Mouse (Mus musculus): ENCODE data around the gene Prkcz.

Gene Prkcz

DNA sequence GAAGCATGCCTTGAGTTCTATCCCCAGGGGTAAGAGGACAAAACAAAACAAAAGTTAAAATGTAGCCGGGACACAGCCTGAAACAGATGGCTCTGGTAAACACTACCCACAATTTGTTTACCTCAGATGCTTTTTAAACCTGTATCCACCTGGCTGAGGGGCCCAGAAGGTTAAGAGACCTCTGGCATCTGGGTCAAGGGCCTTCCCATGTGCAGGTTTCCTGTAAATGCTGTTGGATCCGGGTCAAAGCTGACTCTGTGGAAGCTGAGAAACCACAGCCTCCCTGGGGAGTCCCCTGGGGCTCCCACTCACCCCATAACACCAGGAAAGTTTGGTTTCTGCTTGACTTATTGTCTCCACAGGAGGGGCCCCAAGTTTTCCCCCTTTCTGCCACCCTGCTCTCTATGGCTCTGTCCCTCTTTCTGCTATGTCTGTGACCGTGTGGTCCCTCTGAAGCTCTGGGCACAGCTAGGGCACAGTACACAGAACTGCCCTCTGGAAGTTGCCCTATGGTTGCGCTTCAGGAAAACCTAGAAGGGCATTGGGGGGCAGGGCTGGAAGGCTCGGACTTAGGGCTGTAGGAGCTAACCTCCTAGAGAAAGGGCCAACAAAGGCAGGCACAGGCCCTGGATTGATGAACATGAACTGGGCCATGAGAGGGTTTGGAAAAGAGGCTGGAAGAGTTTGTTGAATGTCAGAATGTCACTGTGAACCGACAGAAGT, 115.2 kb downstream of the Prkcz start:
- DNase-seq (ENCODE audit: low spot score), result no peak

DNA sequence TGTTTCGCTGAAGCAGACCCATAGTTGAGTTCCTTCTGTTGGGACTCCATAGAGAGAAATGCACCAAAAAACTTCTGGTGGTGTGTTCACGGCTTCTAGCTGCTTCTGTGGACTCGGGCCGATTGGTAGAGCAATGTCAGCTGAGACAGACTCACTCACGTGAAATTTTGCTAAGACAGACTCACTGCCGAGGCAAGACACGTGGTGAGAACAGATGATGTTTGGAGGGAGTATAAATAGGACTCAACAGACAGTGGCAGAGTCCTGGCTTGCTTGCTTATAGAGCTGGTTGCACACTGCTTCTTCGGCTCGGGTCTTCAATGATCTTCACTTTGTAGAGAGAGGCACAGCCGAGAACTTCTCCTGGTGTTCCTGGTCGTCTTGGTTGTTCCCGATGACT, 117.9 kb downstream of the Prkcz start:
- no peak for DNase-seq (ENCODE audit: low spot score)

DNA sequence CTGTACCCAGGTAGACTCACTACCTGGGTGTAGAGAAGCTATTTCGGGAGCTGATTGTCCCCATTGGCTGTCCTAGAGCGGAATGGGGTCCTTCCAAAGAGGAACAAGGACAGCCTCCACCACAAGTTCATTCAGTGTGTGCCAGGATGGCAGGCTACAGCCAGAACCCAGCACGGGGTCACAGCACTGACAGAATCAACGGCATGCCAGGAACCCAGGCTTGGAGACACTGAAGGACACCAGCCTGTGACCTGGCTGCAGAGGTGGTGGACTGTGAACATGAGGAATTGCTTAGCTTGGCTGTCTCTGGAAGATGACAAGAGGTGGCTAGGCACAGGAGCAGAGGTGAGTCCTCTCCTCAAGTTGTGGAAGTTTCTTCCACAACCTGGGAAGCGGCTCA, 118.9 kb downstream of the Prkcz start:
- DNase-seq (ENCODE audit: low spot score), result no peak

DNA sequence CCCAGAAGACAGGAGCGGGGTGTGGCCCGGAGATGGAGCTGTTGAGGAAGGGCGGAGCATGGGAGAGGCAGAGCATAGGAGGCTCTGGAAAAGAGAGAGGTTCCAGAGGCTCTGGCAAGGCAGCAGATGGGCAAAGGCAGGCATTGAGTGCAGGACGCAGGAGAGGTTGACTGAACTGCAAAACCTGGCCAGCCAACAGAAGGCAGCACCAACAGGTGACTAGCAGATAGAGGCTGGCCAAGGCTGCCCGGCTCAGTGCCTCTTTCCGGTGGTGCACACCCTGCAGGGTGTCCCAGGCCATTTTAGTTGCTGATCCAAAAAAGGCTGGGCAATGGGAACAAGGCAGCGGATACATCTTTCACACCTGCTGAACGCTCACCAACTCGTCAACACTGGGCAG, 119.4 kb downstream of the Prkcz start:
- no peak for DNase-seq (ENCODE audit: low spot score)

DNA sequence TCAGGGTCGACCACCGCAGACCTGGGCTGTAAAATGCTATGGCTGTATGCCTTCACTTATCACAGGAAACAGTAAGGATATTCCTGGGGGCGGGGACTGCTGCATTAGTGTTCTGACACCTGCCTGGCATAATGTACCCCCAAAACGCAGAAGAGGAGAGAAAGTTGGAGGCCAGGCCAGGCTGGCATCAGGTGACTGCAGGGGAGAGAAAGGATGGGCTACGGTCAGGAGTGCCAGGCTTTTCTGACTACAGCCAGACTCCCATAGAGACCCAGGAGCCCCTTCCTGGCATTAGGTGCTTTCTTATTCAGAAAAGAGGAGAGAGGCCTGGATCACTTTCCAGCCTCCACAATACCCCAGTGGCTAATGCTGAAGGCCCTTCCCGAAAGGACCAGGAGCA, 121.7 kb downstream of the Prkcz start:
- DNase-seq (ENCODE audit: low spot score), result no peak

DNA sequence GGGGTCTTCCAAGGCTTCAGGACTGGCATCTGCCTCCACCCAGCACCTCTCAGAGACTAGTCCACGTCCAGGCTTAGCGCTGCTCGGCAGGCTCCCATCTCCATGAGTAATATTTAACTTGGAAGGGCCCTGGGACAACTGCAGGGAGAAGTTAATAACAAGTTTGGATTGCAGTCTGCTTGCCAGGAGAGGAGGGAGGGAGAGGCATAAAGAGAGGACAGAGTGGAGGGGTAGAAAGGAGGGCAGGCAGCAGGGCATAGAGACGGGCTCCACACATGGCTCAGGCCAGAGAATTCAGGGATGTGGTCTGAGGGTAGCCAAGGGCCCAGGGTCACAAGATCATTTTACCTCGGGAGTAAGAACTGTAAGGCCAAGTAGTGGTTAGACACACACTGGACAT, 122.9 kb downstream of the Prkcz start:
- no peak for DNase-seq (ENCODE audit: low spot score)

DNA sequence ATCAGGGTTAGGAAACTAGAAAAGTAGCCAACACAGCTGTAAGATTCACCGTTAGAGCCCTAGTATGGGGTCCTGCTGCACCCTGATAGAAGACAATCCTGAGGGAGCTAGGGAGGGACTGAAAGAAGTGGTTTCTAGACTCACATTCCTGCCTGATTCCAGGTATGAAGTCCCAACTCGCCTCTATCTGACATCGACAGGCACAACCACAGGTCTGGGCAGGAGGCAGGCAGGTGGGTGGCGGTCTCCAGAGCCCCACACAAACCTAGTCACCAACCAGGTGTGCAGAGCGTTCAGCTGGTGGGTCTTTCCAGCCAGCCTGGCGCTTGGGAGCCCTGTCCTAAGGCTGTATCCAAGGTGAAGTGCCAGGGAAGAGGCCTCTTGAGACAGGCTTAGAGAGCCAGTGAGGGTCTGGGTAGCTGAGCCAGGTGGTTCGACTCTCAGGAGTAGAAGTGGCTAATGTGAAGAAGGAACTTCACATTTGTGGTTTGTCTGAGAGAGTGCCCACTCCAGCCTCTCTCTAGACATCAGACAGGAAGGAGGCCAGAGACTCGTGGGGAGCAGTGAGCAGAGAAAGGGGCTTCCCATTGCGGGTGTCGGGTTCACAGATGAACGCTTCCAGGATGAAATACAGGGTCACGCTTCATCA, 124.3 kb downstream of the Prkcz start:
- DNase-seq (ENCODE audit: low spot score), result no peak

DNA sequence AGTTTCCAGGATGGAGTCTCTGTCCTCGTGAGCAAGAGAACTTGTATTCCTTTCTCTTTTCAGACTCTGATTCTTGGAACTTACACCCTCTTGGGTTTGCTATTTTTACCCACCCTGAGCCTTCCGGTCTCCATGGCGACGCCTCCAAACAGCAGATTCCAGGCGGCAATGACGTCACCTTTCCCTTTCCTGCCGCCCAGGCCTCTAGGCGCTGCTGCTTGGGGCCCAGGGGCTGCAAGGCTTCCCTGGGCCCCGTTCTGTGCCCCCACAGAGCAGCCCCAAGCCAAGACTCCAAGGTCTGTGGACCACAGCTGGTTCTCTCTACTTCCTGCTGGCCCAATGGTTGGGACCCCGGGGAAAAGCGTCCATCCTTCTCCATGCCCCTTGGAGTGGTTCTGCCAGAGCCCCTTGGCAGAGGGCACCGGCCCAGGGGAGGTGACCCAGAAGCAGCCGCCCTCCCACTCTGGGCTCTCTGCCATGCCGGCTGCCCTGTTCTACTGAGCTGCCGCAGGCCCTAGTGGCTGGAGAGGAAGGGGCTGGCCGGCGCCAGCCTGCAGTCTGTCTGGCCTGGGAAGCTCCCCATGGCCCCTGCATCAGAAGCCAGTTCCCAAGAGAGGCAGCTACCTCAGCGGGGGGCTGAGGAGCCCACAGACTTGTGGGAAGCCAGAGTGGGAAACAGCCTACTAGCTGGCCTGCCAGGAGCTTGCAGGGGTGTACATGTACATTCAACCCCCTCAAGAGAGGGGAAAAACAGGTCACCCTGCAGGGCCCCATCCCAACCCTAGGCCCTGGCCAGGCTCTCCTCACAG, 125.6 kb downstream of the Prkcz start:
- DNase-seq (ENCODE audit: low spot score), result peak; percentile 93

DNA sequence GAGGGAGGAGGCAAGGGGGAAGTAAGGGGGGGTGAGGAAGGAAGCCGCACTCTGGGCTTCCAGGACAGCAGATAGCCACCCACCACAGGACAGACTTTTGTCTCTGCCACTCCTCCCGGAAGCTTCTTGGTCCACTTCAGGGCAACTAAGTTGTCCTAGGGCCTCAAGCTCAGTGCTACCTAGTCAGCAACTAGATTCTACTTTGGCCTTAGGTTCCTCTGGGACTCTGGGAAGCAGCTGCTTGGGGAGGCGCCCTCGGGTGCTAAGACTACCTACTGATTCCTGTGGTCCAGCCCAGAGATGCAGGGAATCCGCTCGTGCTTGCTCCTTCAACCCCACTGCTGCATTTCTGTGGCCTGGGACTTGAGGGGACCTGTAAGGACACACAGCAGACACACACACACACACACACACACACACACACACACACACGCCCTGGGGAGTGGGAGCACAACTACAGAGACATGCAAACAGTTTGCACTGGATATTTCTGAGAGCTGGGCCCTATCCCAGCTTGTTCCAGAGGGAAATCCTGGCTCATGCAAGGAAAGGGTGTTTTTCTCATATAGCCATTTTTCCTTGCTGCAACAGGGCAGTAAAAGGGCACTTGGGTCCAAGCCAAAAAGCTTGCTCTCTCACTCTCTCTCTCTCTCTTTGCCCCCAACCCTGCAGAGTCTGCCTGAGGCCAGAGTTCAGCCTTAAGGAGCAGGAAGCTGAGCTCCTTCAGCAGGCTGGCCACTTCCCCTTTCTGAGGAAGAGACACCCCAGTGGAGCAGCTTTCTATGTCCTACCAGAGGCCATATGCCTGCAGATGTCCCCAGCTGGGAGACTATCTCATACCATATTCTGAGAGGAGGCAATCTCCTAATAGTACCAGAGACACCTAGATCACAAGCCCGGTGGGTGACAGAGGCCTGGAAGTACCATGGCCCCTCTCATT, 126.5 kb downstream of the Prkcz start:
- DNase-seq (ENCODE audit: low spot score), result no peak

DNA sequence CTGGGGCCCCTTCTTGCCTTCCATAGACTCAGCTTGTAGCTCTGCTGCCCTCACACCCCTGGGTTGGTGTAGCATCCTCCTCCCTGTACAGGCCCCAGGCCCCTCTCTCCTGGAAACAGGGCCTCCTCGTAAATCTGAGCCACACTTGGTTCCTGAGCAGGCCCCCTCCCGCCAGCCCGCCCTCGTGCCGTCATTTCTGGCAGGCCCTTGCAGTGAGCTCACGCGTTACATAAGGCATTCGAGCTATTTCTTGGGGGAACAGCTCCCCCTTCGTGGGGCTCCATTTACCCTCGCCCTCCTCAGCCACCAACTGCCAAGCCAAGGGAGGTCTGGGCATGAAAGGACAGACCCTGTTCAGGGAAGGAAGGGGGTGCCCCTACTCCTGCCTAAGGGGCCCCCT, 127.3 kb downstream of the Prkcz start:
- peak; percentile 82 for DNase-seq (ENCODE audit: low spot score)

DNA sequence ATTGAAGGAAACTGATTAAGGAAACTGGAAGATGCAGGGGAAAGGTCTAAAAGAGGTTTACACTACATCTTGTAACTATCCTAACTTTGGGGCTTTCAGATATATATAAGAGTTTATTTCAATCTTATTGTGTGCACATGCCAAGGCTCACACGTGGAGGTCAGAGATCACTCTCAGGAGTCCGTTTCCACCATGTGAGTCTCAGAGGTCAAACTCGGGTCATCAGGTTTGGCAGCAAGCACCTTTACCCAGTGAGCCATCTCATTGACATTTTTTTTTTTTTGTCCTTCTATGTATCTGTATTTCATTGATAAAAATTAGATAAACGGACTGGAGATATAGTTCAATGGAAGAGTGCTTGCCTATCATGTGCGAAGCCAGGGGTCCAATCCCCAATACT, 132.7 kb downstream of the Prkcz start:
- DNase-seq (ENCODE audit: low spot score), result no peak

DNA sequence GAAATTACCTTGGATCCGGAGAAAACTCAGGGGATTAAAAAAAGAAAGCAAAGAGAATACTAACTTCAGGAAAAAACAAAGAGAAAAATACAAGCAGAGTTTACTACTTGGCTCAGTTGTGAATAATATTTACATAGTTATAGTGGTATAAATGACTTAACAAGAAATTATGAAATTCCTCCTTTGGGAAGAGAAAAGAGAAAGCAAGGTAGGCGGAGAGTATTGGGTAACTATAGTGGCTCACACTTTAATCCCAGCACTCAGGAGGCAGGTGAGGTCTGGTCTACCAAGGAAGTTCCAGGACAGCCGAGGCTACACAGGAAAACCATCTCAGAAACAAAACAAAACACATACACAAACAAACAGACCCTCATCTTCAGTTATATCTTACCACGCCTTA, 133.2 kb downstream of the Prkcz start:
- DNase-seq (ENCODE audit: low spot score), result no peak

DNA sequence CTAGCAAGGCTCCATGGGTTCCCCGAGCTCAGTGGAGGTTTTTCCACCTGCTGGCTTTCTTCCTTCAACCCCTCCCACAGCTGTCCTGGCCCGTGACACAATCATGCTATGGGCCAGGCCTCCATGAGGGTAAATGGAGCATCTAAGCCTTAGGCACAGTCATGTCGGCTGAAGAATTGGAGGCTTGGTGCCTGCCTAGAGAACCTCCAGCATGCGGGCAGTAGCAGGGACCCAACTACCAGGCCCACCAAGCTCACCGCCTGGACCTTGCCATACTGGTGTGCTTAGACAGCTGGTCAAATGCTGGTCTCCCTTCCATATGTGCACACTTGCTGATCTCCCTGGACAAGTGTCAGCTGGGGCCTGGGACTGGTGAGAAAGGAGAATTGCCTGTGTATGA, 135.2 kb downstream of the Prkcz start:
- no peak for DNase-seq (ENCODE audit: low spot score)

DNA sequence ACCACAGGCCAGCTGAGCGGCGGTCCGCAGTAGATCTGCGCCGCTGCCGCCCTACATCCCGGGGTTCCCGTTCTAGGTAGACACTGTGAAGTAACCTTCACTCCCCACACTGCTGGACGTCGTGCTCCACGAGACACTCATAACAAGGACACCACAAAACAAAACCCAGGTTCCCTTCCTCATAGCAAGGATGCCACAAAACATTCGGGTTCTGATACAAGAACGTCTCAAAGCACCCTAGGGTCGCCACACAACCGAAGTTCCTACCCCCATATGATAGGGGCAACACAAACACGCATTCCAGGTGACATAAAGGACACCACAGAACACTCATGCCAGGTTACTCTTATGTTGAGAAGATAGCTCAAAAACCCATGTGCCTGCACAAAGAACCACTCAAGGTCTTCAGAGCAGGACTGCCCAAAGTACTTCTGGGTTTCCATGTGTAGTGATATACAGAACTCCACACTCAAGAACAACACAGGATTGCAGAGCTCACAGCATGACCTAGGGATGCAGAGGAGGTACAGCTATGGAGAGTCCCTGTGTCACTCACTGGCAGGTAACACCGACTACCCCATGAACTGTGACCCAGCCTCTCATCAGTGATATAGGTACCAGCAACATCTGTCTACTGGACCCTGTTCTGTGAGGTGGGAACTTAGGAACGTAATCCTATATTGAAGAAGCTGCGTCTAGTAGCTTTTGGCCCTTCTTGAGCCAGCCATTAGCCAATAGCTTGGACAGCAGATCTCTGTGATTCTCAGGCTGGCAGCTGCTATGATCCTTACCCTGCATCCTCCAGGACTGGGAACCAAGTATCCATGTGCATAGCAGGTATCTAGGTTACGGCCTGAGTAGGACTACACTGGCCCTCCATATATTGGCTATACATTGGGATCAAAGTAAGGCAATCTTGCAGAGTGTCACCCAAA, 137.3 kb downstream of the Prkcz start:
- no peak for DNase-seq (ENCODE audit: low spot score)

DNA sequence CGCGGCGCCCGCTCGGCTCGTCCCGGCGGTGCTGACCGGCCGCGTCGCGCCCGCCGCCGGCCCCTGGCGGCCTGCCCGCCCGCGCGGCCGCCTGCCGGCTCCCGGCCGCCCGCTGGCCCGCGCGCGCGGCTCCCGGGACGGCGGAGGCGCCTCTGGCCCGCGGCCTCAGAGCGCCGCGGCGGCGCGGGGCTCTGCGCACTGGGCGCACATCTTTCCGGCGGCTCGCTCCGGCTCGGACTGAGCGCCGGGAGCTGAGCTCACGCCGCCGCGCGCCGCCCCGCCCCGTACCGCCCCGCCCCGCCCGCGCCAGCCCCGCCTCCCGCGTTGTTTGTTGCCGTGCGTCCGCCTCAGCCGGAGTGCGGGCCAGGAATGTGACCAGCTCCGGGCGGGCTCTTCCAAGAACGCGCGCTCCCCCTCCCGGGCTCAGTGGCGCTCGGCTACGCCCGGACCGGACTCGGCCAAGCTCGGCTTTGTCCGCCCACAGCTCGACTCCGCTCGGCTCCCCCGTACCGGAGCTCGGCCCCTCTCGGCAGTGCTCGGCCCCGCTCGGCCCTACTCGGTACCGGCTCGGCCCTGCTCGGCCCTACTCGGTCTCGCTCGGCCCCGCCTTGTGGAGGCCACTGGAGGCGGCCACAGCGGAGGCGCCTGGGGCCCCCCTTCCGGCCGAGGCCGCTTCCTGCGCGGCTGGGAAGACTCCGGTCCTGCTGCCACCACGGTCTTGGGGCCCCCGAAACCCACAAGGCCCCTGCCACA, 138.1 kb downstream of the Prkcz start:
- peak; percentile 99 for DNase-seq (ENCODE audit: low spot score)

DNA sequence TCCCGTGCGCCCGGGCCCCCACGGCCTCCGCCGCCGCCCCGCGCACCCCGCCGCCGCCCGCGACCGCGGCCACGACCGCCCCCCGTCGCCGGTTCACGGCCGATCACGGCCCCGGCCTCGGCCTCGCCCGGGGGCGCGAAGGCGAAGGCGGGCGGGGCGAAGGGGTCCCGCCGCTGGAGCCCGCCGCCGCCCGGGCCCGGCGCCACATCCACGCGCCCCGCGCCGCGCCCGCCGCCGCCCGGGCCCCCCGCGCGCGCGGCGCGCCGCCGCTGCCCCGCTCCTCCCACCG, 138.7 kb downstream of the Prkcz start, which contains the start of gene Ski:
Ski (minus strand) TSS at position 41 of the 289 bp plus-strand sequence.
- DNase-seq (ENCODE audit: low spot score), result no peak

DNA sequence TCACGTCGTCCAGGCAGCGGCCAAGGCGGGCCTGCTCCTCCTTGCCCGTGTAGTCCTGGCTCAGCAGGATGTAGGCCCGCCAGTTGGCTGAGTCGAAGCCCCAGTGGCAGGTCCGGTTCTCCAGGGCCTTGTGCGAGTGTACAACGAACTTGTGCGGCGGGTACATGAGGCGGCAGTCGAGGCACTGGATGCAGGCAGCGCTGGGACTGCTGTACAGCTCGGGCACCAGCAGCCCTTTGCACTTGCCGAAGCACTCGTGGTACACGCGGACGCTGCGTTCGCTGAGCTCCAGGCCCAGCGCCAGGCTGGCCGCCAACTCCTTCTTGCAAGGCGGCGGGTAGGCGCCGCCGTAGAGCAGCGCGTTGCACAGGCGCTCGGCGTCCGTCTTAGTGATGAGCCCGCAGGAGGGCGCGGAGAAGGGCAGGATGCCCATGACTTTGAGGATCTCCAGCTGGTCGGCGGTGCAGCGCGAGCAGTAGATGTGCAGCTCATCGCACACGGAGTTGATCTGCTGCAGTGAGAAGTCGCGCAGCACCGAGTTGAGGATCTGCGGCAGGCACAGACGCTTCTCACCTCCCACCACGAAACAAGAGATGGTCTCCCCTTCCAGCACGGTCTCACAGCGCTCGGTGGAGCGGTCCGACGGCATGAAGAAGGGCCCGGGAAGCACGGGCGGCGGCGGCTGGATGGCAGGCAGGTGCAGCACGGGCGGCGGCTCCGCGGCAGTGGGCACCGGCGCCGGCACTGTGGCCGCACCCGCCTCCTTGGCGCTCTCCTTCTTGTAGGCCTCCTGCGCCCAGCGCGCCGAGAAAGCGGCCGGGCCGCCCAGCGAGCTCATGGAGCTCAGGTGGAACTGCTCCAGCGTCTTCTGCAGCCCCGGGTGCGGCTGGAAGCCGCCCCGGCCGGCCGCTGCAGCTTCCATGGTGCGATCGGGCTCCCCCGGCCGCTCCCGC, 139.3 kb downstream of the Prkcz start:
- peak; percentile 51 for DNase-seq (ENCODE audit: low spot score)

DNA sequence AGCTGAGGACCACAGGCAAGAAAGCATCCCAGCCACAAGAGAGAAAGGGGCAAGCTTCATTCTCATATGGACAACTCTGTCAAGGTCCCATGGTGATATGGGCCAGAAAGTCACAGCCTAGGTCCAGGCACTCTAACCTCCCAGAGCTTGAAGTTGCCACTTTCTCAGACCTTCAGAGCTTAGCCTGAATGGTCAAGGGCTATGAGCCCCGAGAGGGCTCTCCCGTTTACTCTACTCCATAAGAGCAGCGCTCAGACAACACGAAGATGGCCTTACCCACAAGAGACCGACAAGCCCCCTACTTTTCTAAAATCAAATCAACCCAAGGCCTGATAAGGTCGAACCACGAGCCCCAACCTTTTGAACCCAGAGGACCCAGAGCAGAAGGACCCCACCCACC, 140.1 kb downstream of the Prkcz start:
- DNase-seq (ENCODE audit: low spot score), result no peak

All from left cerebral cortex, adult 11 months (tissue).